Mouse (Mus musculus): ENCODE data around the gene P2ry12.

DNA sequence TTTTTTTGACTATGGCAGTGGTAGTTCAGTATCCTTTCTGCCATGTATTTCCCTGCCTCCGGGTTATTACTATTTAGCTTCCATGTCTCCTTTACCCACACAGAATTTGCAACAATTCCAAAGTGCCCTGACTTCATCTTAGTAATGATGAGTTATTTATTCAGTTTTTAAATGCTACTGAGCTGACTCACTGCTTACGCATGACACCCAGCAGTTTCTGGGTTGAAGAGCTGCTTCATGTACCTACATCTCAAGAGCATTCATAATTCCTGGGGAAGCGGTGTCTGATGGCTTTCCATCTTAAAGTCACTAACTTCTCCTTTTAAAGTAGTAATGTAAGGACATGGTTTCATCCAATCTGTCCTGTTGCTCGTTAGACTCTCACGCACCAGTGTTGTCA is 42.3 kb upstream of the P2ry12 start:
- TF ChIP-seq CTCF (IDR thresholded peaks at IDR 0.05 in 2 of 3, conservative IDR thresholded peaks at IDR 0.05 in 1 of 3; ENCODE audit: control insufficient read depth in 1 of 3, insufficient read depth in 1 of 3, low read depth in 2 of 3, low read length in 3 of 3, poor library complexity in 1 of 3, severe bottlenecking in 1 of 3) (no peak), ZNF384 (IDR thresholded peaks at IDR 0.05; ENCODE audit: low read depth, low read length) (no peak), EP300 (IDR thresholded peaks at IDR 0.05; ENCODE audit: low read depth in 1 of 2, low read length in 2 of 2) (no peak), E2F4 (IDR thresholded peaks at IDR 0.05; ENCODE audit: borderline replicate concordance, low read depth, low read length) (no peak), POLR2AphosphoS2 (IDR thresholded peaks at IDR 0.05; ENCODE audit: low read length) (no peak), HCFC1 (IDR thresholded peaks at IDR 0.05; ENCODE audit: low read depth, low read length) (no peak), USF1 (IDR thresholded peaks at IDR 0.05; ENCODE audit: low read depth, low read length) (no peak), KAT2A (conservative IDR thresholded peaks at IDR 0.05; ENCODE audit: low read depth, low read length) (no peak), POLR2A (IDR thresholded peaks at IDR 0.05; ENCODE audit: control insufficient read depth in 1 of 2, insufficient read depth in 1 of 2, low read depth in 1 of 2, low read length in 2 of 2, poor library complexity in 1 of 2) (no peak), SMC3 (IDR thresholded peaks at IDR 0.05; ENCODE audit: low read depth, low read length) (no peak)
